Mouse (Mus musculus) c-Kit-positive CD71-negative TER-119-negative erythroid progenitor cells, embryonic 14.5 days (primary cell): ENCODE measurements around the gene Nt5dc3.

Experiments used
- DNase-seq: peaks from one replicate; pipeline ENCODE4 v3.0.0-alpha.2; 2013; ENCODE audit warnings: low read depth

Gene Nt5dc3

GRCm38 (mm10) chr10:86880071-86880806 is 101.4 kb downstream of the Nt5dc3 start:
- no peak for DNase-seq

- no peak for DNase-seq
Observed at GRCm38 (mm10) chr10:86881448-86881847, 102.6 kb downstream of the Nt5dc3 start.

GRCm38 (mm10) chr10:86886434-86886833 is 107.6 kb downstream of the Nt5dc3 start:
- no peak for DNase-seq
